In the genomic region with DNA sequence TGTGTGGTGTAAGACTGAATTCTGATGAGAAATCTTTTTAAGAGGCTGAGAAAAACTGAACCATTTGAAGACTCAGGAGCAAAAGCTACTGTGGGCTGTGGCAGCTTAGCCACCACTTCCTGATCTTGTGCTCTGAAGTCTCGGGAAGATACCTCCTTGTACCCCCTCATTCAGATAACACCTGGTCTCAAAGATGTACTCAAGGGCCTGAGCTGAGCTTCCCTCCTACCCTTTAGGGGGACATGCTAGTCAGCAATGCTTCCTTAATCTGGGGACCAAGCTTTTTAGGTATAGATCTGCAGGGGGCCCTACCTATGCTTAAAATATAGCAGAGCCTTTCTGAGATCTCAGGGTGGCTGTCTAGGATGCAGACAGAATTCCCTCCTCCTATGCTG, we compare ENCODE assay signal across 41 mouse cellular contexts. TPM values are rescaled to one million over a fixed set of nuclear protein-coding genes. Genes with fewer than 3 reads are reported as not detected.
DNase-seq lines count a peak whose midpoint lies in the region; ATAC-seq and TF ChIP-seq lines count a peak whose summit lies in the region.
"Had no signal": no experiment of that assay in that cellular context is flagged by ENCODE, and none has a peak within 500 bp of the region (broad histone marks: within the 10 kb centered on the region; RNA-seq: fewer than 3 reads in every experiment).

No protein-coding gene starts in this region.

- no peaks in the 10 kb centered on the region for H3K9me3 ChIP-seq in kidney, embryonic 14.5 days (ENCODE audit: control insufficient read depth, low read length)
- H3K9me3 ChIP-seq: embryonic facial prominence, embryonic 12.5 days; forebrain, embryonic 15.5 days; heart, embryonic 13.5 days; intestine, embryonic 15.5 days; limb, embryonic 12.5 days; liver, embryonic 15.5 days had no signal

- H3K9ac ChIP-seq in kidney, embryonic 14.5 days (ENCODE audit: low read depth, low read length) = no peak overlapping the region
- H3K9ac ChIP-seq: embryonic facial prominence, embryonic 12.5 days; forebrain, embryonic 15.5 days; heart, embryonic 13.5 days; intestine, embryonic 15.5 days; limb, embryonic 12.5 days; liver, embryonic 15.5 days; lung, embryonic 14.5 days had no signal

- H3K27me3 ChIP-seq in kidney, embryonic 14.5 days (ENCODE audit: control insufficient read depth, insufficient read depth, low read length) = no peaks in the 10 kb centered on the region
- H3K27me3 ChIP-seq: embryonic facial prominence, embryonic 12.5 days; forebrain, embryonic 15.5 days; heart, embryonic 13.5 days; intestine, embryonic 15.5 days; limb, embryonic 12.5 days; liver, embryonic 15.5 days had no signal

- H3K4me2 ChIP-seq in kidney, embryonic 14.5 days (replicated peaks; ENCODE audit: low read depth, low read length) = no peak overlapping the region
- H3K4me2 ChIP-seq: embryonic facial prominence, embryonic 12.5 days; forebrain, embryonic 15.5 days; heart, embryonic 13.5 days; intestine, embryonic 15.5 days; limb, embryonic 12.5 days; liver, embryonic 15.5 days; lung, embryonic 14.5 days had no signal

- no peaks in the 10 kb centered on the region for H3K4me1 ChIP-seq in kidney, embryonic 14.5 days (ENCODE audit: control insufficient read depth, insufficient read depth, low read length)
- H3K4me1 ChIP-seq: embryonic facial prominence, embryonic 12.5 days; forebrain, embryonic 15.5 days; heart, embryonic 13.5 days; intestine, embryonic 15.5 days; limb, embryonic 12.5 days; liver, embryonic 15.5 days had no signal

- 71% methylated on average over 1 of the region's 1 CpGs for WGBS in kidney, embryonic 14.5 days

- TF ChIP-seq CTCF in layer of hippocampus, adult 2 months (conservative IDR thresholded peaks at IDR 0.05) = no peak

- no peak for DNase-seq in layer of hippocampus, adult 2 months (ENCODE audit: low spot score in 2 of 2)
- DNase-seq in layer of hippocampus, adult 18-20 months (ENCODE audit: low spot score in 2 of 2) = no peak
- DNase-seq in thymus, adult 18-20 months = peak; percentile 20 to 58
- DNase-seq in thymus, postnatal 25 days = peak; percentile 57
- no peak for DNase-seq in retina, postnatal 1 day
- DNase-seq in natural killer cell, adult 2 months (ENCODE audit: low spot score in 2 of 2) = no peak
- DNase-seq: cerebellum, adult 11 months; cerebellum, adult 9-10 months; cerebellum, postnatal 36 days; gastrocnemius, adult 2 months; heart, adult 2 months; heart, postnatal 10 days; kidney, adult 2 months; lung, embryonic 14.5 days; lung, postnatal 14 days; midbrain, embryonic 14.5 days; right cerebral cortex, postnatal 4 days had no signal

- no peaks in the 10 kb centered on the region for H3K36me3 ChIP-seq in kidney, embryonic 14.5 days (ENCODE audit: control insufficient read depth, insufficient read depth, low read length)
- H3K36me3 ChIP-seq: embryonic facial prominence, embryonic 12.5 days; forebrain, embryonic 15.5 days; heart, embryonic 13.5 days; intestine, embryonic 15.5 days; limb, embryonic 12.5 days; liver, embryonic 15.5 days had no signal

- no peak for ATAC-seq in kidney, embryonic 14.5 days (ENCODE audit: low FRiP score, low TSS enrichment)
- ATAC-seq: forebrain, embryonic 15.5 days; hindbrain, postnatal 0 days; intestine, embryonic 15.5 days had no signal

- peak overlapping the region; percentile 63 for H3K27ac ChIP-seq in layer of hippocampus, adult 2 months
- no peak overlapping the region for H3K27ac ChIP-seq in kidney, embryonic 14.5 days (ENCODE audit: low read depth, low read length)
- H3K27ac ChIP-seq: embryonic facial prominence, embryonic 12.5 days; forebrain, embryonic 15.5 days; gastrocnemius, adult 2 months; heart, adult 2 months; heart, embryonic 13.5 days; hindbrain, postnatal 0 days; intestine, embryonic 15.5 days; kidney, postnatal 0 days; limb, embryonic 12.5 days; liver, embryonic 15.5 days had no signal

- no peak overlapping the region for H3K4me3 ChIP-seq in layer of hippocampus, adult 2 months
- no peak overlapping the region for H3K4me3 ChIP-seq in kidney, embryonic 14.5 days (ENCODE audit: low read length)
- H3K4me3 ChIP-seq: embryonic facial prominence, embryonic 12.5 days; forebrain, embryonic 15.5 days; gastrocnemius, adult 2 months; heart, adult 2 months; heart, embryonic 13.5 days; intestine, embryonic 15.5 days; limb, embryonic 12.5 days; liver, embryonic 15.5 days had no signal

RNA-seq across cellular contexts. Expression of gene Gm17087, which starts 3.9 kb away (rescaled TPM):
- total RNA-seq in layer of hippocampus, adult 2 months (2021) = not detected
- not detected for total RNA-seq in layer of hippocampus, adult 18-20 months (2021)
- not detected in 2 replicates for polyA plus RNA-seq in kidney, embryonic 14.5 days (2014; fragmentation: Nextera tagmentation; extraction: Ambion mirVana)
- total RNA-seq: adrenal gland, postnatal 14 days; gastrocnemius, adult 2 months; gastrocnemius, postnatal 4 days; heart, adult 2 months; heart, postnatal 10 days; hindbrain, postnatal 0 days; layer of hippocampus, postnatal 10 days; left cerebral cortex, adult 18-20 months; left cerebral cortex, postnatal 25 days; liver, adult 2 months; monocyte, adult 5-6 weeks; neutrophil, adult 5-6 weeks had no signal
- polyA plus RNA-seq: C2C12; embryonic facial prominence, embryonic 12.5 days; forebrain, embryonic 15.5 days; frontal cortex, adult 2 months; heart, adult 2 months; heart, embryonic 13.5 days; hindbrain, embryonic 11.5 days; hindbrain, postnatal 0 days; intestine, embryonic 15.5 days; kidney, adult 2 months; kidney, postnatal 0 days; large intestine, adult 2 months; limb, embryonic 12.5 days; liver, adult 2 months; liver, embryonic 15.5 days; lung, embryonic 14.5 days; midbrain, embryonic 14.5 days; neural tube, embryonic 11.5 days; spleen, adult 2 months; urinary bladder, adult 2 months had no signal

RNA-seq across cellular contexts. Expression of gene Pde10a, which starts 37.7 kb away (rescaled TPM):
- total RNA-seq in layer of hippocampus, adult 2 months (2021) = 10 to 100 TPM; 67.6 to 71.6 TPM
- total RNA-seq in layer of hippocampus, adult 18-20 months (2021) = 10 to 100 TPM; 59.8 to 61.8 TPM
- 1.8 and 2.3 TPM in 2 replicates for polyA plus RNA-seq in kidney, embryonic 14.5 days (2014; fragmentation: Nextera tagmentation; extraction: Ambion mirVana)
- total RNA-seq: monocyte, adult 5-6 weeks; neutrophil, adult 5-6 weeks had no signal

Comparison
In these comparisons a context has a peak if more than half of its experiments do, and no peak if none do; other contexts are left out.
1. DNase-seq: peak in thymus, adult 18-20 months (2 of 2) and thymus, postnatal 25 days (single experiment); none in layer of hippocampus, adult 2 months (0 of 2), layer of hippocampus, adult 18-20 months (0 of 2), retina, postnatal 1 day (single experiment) and natural killer cell, adult 2 months (0 of 2).